Mouse (Mus musculus) right cerebral cortex, postnatal 4 days (tissue): ENCODE results near the gene Mdm4.
A peak's percentile ranks its signal among the peaks of the same experiment; 100 is the strongest.
"Not testable (repeated sequence)": the region's sequence is repeated elsewhere in the genome, so short reads cannot be mapped to it uniquely, and the experiment has no call there.

Experiments
- DNase-seq: peaks from one replicate; pipeline ENCODE4 v3.0.0-alpha.2; 2022

Gene Mdm4

DNA sequence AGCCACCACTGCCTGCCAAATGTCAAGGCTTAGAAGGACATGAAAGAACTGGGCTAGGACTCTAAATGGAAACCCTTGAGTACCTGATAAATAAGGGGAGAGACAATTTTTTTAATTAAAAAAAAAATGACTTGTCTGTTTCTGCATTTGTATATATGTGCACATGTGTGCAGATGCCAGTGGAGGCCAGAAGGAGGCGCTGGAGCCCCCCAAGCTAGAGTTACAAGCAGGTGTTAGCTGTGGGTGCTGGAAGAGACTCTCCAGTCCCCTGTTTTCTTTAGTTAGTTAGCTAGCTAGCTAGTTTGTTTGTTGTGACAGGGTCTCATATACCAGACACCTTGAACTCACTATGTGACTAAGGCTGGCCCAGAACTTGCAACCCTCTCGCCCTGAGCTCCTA, 21.5 kb upstream of the Mdm4 start:
- no peak for DNase-seq

DNA sequence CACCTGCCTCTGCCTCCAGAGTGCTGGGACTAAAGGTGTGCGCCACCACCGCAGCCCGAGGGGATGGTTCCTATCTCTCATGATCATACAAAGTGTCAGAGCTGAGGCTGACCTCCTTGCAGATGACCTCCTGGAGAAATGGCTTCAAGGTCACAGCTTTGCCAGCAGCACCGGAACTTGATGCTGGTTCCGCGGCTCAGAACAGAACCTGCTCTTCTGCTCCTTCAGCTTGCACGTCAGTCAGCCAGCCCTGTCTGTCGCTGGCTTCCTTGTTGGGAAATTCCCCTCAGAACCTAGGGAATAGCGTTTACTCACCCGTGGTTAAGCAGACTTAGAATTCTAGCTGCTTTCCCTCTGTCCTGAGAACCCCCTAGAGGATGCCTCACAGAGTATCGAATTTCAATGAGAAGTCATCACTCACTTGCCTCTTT, 19.7 kb upstream of the Mdm4 start:
- no peak for DNase-seq

DNA sequence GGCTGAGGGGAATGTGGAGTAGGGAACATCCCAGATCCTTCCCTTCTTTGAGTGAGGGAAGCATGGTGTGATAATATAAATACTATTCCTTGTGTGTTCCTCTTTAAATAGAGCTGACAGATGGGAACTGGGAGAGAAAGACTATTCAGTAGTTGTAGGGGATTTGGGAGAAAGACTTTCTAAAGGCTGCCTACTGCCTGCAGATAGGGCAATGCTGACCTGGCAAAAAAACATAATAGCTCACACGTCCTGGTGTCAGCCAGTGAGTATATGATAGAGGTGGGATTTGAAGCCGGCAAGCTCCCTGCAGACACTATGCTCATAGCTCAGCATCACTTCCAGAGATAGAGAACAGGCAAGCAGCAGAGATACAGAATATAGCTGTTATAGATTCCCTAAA, 18.3 kb upstream of the Mdm4 start:
- no peak for DNase-seq

DNA sequence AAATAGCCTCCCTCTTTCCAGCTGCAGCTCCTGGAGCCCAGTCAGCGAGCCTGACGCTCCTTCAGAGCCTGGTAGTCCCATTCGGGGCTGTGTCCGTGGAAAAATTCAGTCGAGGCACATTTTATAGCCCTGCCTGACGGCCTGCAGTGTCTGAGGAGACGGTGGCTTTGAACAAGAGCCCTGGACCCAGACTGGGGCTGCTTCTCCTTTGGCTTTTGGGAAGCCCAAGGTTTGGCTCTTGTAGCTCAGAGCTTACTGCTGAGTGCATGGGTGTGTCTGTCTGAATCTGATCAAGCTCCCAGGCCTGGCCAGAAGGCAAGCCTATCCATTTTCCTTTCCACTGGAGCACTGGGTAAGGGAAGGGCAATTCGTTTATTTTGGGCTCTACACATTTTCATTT, 17.2 kb upstream of the Mdm4 start:
- no peak for DNase-seq

GRCm38 (mm10) chr1:133046441-133046931, 16.1 kb upstream of the Mdm4 start:
- peak; percentile 46 for DNase-seq

- peak; percentile 75 for DNase-seq
Measured at GRCm38 (mm10) chr1:133045861-133046440, 15.6 kb upstream of the Mdm4 start.

DNA sequence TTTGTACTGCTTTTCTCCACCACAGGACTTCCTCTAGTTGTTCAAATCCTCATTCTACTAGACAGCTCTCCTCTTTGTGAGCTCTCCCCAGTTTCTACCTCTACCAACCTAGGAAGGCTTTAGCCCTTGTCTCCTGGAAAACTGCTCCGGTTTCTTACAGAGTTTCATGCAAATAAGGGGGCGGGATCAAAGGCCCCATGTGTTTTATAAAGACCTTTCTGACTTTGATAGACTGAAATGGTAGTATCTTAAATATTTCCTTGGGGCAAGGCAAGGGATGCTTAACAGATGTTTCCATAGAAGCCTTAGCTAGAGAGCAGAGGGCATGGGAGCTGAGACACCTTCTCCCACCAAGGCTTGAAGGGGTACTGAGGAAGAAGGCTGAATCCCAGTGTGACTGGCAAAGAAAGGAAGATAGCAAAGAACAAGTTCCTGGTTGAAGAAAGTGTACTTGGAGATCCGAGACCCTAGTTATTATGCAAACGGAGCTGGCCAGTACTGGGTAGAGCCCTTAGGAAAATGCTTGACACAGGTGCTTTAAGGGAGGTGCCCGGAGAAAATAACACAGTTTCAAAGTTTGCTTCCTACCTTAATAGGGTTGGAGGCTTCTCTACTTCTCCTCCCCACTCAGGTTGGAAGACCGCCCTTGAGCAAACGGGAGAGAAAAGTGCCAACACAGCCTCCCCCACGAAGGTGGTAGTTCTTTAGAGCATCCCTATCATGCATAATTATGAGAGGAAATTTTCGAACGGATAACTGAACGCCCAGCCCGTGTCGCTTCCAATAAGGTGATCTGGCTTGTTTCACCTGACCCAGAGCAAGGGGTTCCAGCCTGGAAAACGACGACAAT, 14.9 kb upstream of the Mdm4 start, which contains the start of gene Pik3c2b:
Gene Pik3c2b (plus strand): TSS at position 657 of the 850 bp plus-strand sequence.
- no peak for DNase-seq

DNA sequence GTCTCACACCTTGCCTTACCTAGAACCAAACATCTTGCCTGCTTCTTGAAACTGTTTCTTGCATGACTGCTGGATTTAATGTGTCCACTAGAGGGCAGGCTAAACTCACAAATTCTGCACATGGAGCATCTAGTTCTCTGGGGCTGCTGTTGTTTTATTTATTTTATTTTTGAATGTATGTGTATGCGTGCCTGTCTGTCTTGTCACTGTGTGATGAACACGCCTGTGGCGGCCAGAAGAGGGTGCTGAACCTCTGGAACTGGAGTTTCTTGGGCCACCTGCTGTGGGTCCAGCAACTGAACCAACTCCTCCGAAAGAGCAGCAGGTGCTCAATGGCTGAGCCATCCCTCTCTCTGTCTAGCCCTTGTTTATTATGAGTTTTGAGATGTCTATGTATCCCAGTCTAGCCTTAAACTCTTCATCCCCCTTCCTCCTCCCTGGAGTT, 9.2 kb upstream of the Mdm4 start:
- peak; percentile 43 for DNase-seq

- DNase-seq: not testable (repeated sequence)
Measured at GRCm38 (mm10) chr1:133034682-133035081, 4.3 kb upstream of the Mdm4 start.

DNA sequence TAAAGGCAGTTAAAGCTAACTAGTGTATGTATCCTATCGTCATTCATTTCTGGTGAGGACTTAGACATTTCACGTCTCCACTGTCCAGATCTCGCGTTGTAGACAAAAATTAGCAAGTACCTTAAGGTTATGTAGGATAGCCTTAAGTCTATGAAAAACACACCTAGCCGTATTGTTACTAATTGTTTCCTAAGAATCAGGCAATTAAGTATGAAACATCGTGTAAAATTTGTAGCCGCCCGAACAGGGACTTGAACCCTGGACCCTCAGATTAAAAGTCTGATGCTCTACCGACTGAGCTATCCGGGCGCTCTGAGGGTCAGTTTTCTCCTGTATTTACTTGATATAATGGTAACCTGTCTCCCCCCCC, 3.7 kb upstream of the Mdm4 start:
- peak; percentile 40 for DNase-seq

GRCm38 (mm10) chr1:133033316-133034090, 3.1 kb upstream of the Mdm4 start:
- DNase-seq: peak; percentile 54

- DNase-seq: no peak
Measured at GRCm38 (mm10) chr1:133032981-133033315, 2.6 kb upstream of the Mdm4 start.

GRCm38 (mm10) chr1:133029744-133030143, 617 bp downstream of the Mdm4 start:
- no peak for DNase-seq

GRCm38 (mm10) chr1:133027980-133028379, 2.4 kb downstream of the Mdm4 start:
- no peak for DNase-seq

DNA sequence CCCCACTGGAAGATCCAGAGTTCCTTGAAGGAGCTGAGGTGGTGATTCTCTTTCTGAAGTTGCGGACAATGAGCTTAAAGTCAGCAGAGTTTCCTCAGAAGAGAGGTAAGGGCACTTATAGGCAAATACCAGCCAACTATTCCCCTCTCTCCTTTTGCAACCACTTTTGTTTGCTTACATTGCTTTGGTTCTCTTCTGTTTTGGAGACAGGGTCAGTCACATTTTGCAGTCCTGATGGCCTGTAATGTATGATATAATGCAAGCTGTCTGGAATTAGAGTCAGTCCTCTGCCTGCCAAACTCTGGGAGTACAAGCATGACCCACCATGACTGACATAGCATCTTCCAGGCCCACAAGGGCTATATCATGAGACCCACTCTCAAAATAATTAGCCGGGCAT, 3.2 kb downstream of the Mdm4 start:
- DNase-seq: no peak

DNA sequence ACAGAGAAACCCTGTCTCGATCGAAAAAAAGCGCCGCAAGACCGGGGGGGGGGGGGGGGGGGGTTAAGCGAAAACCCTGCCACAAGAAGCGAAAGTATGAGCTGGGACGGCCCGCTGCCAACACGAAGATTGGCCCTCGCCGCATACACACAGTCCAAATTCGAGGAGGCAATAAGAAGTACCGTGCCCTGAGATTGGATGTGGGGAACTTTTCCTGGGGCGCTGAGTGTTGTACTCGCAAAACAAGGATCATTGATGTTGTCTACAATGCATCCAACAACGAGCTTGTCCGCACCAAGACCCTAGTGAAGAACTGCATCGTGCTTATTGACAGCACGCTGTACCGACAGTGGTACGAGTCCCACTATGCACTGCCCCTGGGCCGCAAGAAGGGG, 4.6 kb downstream of the Mdm4 start:
- DNase-seq: not testable (repeated sequence)

- peak; percentile 80 for DNase-seq
Measured at GRCm38 (mm10) chr1:133025051-133025795, 5.1 kb downstream of the Mdm4 start.

DNA sequence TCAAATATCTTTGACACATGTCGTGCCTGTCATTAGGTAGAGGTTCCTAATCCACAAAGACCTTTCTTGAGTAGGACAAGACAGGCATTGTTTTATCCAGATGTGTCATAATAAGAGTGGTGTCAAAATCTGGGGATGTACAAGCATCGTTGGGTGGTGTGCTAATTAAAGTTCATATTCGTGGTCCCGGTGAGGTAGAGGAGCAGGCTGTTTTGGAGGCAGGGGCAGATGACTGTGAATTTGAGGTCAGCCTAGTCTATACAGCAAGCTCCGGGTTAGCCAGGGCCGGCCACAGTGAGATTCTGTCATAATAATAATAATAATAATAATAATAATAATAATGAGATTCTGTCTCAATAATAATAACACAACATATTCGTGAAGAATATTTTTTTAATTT, 5.9 kb downstream of the Mdm4 start:
- DNase-seq: no peak

- DNase-seq: not testable (repeated sequence)
Measured at GRCm38 (mm10) chr1:133023723-133024122, 6.6 kb downstream of the Mdm4 start.

GRCm38 (mm10) chr1:133021971-133022370, 8.4 kb downstream of the Mdm4 start:
- DNase-seq: not testable (repeated sequence)

GRCm38 (mm10) chr1:133021391-133021790, 9.0 kb downstream of the Mdm4 start:
- DNase-seq: no peak

GRCm38 (mm10) chr1:133020137-133020894, 10.0 kb downstream of the Mdm4 start:
- DNase-seq: no peak
